Mouse (Mus musculus): ENCODE measurements around the gene Ipo8. TPM values are rescaled to one million over a fixed set of nuclear protein-coding genes. Genes with fewer than 3 reads are reported as not detected.

Ipo8 gene
- polyA plus RNA-seq, 1 experiment from 2014 or later = 7.3 TPM

GRCm38 (mm10) chr6:148756535-148756934, 74.7 kb downstream of the Ipo8 start:
- no peaks in the 10 kb centered on the region for H3K4me1 ChIP-seq (replicated peaks)
- 78% methylated on average over 1 of the region's 1 CpGs for WGBS (ENCODE audit: insufficient replicate concordance)
- H3K27ac ChIP-seq (replicated peaks) = no peak overlapping the region
- H3K27me3 ChIP-seq = no peaks in the 10 kb centered on the region
- no peak overlapping the region for H3K9ac ChIP-seq
- ATAC-seq (ENCODE audit: insufficient read depth) = no peak
- no peaks in the 10 kb centered on the region for H3K9me3 ChIP-seq (replicated peaks)
- no peaks in the 10 kb centered on the region for H3K36me3 ChIP-seq (replicated peaks)
- H3K4me2 ChIP-seq = no peak overlapping the region
- no peak overlapping the region for H3K4me3 ChIP-seq (replicated peaks)

GRCm38 (mm10) chr6:148751400-148751799, 79.9 kb downstream of the Ipo8 start:
- no peaks in the 10 kb centered on the region for H3K36me3 ChIP-seq (replicated peaks)
- ATAC-seq (ENCODE audit: insufficient read depth) = no peak
- H3K9ac ChIP-seq = no peak overlapping the region
- no peak overlapping the region for H3K4me2 ChIP-seq
- H3K9me3 ChIP-seq (replicated peaks) = no peaks in the 10 kb centered on the region
- no peaks in the 10 kb centered on the region for H3K27me3 ChIP-seq
- 52% methylated on average over 2 of the region's 2 CpGs for WGBS (ENCODE audit: insufficient replicate concordance)
- no peak overlapping the region for H3K27ac ChIP-seq (replicated peaks)
- H3K4me3 ChIP-seq (replicated peaks) = no peak overlapping the region
- no peaks in the 10 kb centered on the region for H3K4me1 ChIP-seq (replicated peaks)

- Histone ChIP-seq H3K4me2 (no peak overlapping the region), H3K36me3 (replicated peaks) (no peaks in the 10 kb centered on the region), H3K4me3 (replicated peaks) (no peak overlapping the region), H3K9ac (no peak overlapping the region), H3K4me1 (replicated peaks) (no peaks in the 10 kb centered on the region), H3K27me3 (no peaks in the 10 kb centered on the region), H3K27ac (replicated peaks) (no peak overlapping the region), H3K9me3 (replicated peaks) (no peaks in the 10 kb centered on the region)
- 53% methylated on average over 3 of the region's 3 CpGs for WGBS (ENCODE audit: insufficient replicate concordance)
- ATAC-seq (ENCODE audit: insufficient read depth) = no peak
Observed at GRCm38 (mm10) chr6:148750183-148750582, 81.1 kb downstream of the Ipo8 start.

GRCm38 (mm10) chr6:148740521-148741226, 90.6 kb downstream of the Ipo8 start:
- H3K9ac ChIP-seq = no peak overlapping the region
- no peak overlapping the region for H3K27ac ChIP-seq (replicated peaks)
- H3K36me3 ChIP-seq (replicated peaks) = no peaks in the 10 kb centered on the region
- no peaks in the 10 kb centered on the region for H3K4me1 ChIP-seq (replicated peaks)
- H3K4me3 ChIP-seq (replicated peaks) = no peak overlapping the region
- 66% methylated on average over 8 of the region's 8 CpGs for WGBS (ENCODE audit: insufficient replicate concordance)
- H3K9me3 ChIP-seq (replicated peaks) = no peaks in the 10 kb centered on the region
- ATAC-seq (ENCODE audit: insufficient read depth) = no peak
- no peak overlapping the region for H3K4me2 ChIP-seq
- H3K27me3 ChIP-seq = no peaks in the 10 kb centered on the region

GRCm38 (mm10) chr6:148736390-148736789, 94.9 kb downstream of the Ipo8 start:
- WGBS (ENCODE audit: insufficient replicate concordance) = 60% methylated on average over 1 of the region's 1 CpGs
- Histone ChIP-seq H3K27ac (replicated peaks) (no peak overlapping the region), H3K4me2 (no peak overlapping the region), H3K9me3 (replicated peaks) (no peaks in the 10 kb centered on the region), H3K4me3 (replicated peaks) (no peak overlapping the region), H3K36me3 (replicated peaks) (no peaks in the 10 kb centered on the region), H3K4me1 (replicated peaks) (no peaks in the 10 kb centered on the region), H3K9ac (no peak overlapping the region), H3K27me3 (no peaks in the 10 kb centered on the region)
- ATAC-seq (ENCODE audit: insufficient read depth) = no peak

- Histone ChIP-seq H3K4me3 (replicated peaks) (no peak overlapping the region), H3K9ac (no peak overlapping the region), H3K9me3 (replicated peaks) (no peaks in the 10 kb centered on the region), H3K4me1 (replicated peaks) (no peaks in the 10 kb centered on the region), H3K36me3 (replicated peaks) (no peaks in the 10 kb centered on the region), H3K27ac (replicated peaks) (no peak overlapping the region), H3K4me2 (no peak overlapping the region), H3K27me3 (no peaks in the 10 kb centered on the region)
- 76% methylated on average over 20 of the region's 20 CpGs for WGBS (ENCODE audit: insufficient replicate concordance)
- ATAC-seq (ENCODE audit: insufficient read depth) = no peak; the same call in 1 of the 2 replicates
Observed at GRCm38 (mm10) chr6:148734012-148734411, 97.3 kb downstream of the Ipo8 start.

- Histone ChIP-seq H3K27ac (replicated peaks) (no peak overlapping the region), H3K36me3 (replicated peaks) (no peaks in the 10 kb centered on the region), H3K27me3 (no peaks in the 10 kb centered on the region), H3K9me3 (replicated peaks) (no peaks in the 10 kb centered on the region), H3K4me1 (replicated peaks) (no peaks in the 10 kb centered on the region), H3K4me3 (replicated peaks) (no peak overlapping the region), H3K9ac (no peak overlapping the region), H3K4me2 (no peak overlapping the region)
- no peak for ATAC-seq (ENCODE audit: insufficient read depth)
- 46% methylated on average over 1 of the region's 1 CpGs for WGBS (ENCODE audit: insufficient replicate concordance)
Observed at GRCm38 (mm10) chr6:148732920-148733319, 98.3 kb downstream of the Ipo8 start.

GRCm38 (mm10) chr6:148728571-148728970, 102.7 kb downstream of the Ipo8 start:
- WGBS (ENCODE audit: insufficient replicate concordance) = 28% methylated on average over 3 of the region's 3 CpGs
- Histone ChIP-seq H3K27me3 (no peaks in the 10 kb centered on the region), H3K9me3 (replicated peaks) (no peaks in the 10 kb centered on the region), H3K9ac (no peak overlapping the region), H3K27ac (replicated peaks) (no peak overlapping the region), H3K36me3 (replicated peaks) (no peaks in the 10 kb centered on the region), H3K4me3 (replicated peaks) (no peak overlapping the region), H3K4me2 (no peak overlapping the region), H3K4me1 (replicated peaks) (no peaks in the 10 kb centered on the region)
- ATAC-seq (ENCODE audit: insufficient read depth) = no peak

- no peaks in the 10 kb centered on the region for H3K27me3 ChIP-seq
Observed at GRCm38 (mm10) chr6:148727871-148728524, 103.3 kb downstream of the Ipo8 start.

GRCm38 (mm10) chr6:148724453-148724852, 106.8 kb downstream of the Ipo8 start:
- Histone ChIP-seq H3K4me3 (replicated peaks) (no peak overlapping the region), H3K4me1 (replicated peaks) (no peaks in the 10 kb centered on the region), H3K9ac (no peak overlapping the region), H3K4me2 (no peak overlapping the region), H3K27ac (replicated peaks) (no peak overlapping the region), H3K9me3 (replicated peaks) (no peaks in the 10 kb centered on the region), H3K27me3 (no peaks in the 10 kb centered on the region), H3K36me3 (replicated peaks) (no peaks in the 10 kb centered on the region)
- 56% methylated on average over 3 of the region's 3 CpGs for WGBS (ENCODE audit: insufficient replicate concordance)
- ATAC-seq (ENCODE audit: insufficient read depth) = no peak

More at GRCm38 (mm10) chr6:148727871-148728524, 103.3 kb downstream of the Ipo8 start:
- H3K4me3 ChIP-seq (replicated peaks) = no peak overlapping the region
- no peak overlapping the region for H3K27ac ChIP-seq (replicated peaks)
- 47% methylated on average over 6 of the region's 6 CpGs for WGBS (ENCODE audit: insufficient replicate concordance)
- no peaks in the 10 kb centered on the region for H3K36me3 ChIP-seq (replicated peaks)
- no peak for ATAC-seq (ENCODE audit: insufficient read depth)
- no peaks in the 10 kb centered on the region for H3K9me3 ChIP-seq (replicated peaks)
- no peaks in the 10 kb centered on the region for H3K4me1 ChIP-seq (replicated peaks)
- H3K9ac ChIP-seq = no peak overlapping the region
- no peak overlapping the region for H3K4me2 ChIP-seq
